Mouse (Mus musculus): ENCODE measurements around the gene Cdc42ep4. TPM values are rescaled to one million over a fixed set of nuclear protein-coding genes. Genes with fewer than 3 reads are reported as not detected.

Cdc42ep4 gene
- polyA plus RNA-seq, 1 experiment from 2014 or later = 18.4 TPM

GRCm38 (mm10) chr11:113726994-113727888 is 24.4 kb downstream of the Cdc42ep4 start:
- Histone ChIP-seq H3K4me1 (ENCODE audit: control insufficient read depth, insufficient read depth, low read length) (peaks cover 6% of the 10 kb centered on the region), H3K27me3 (ENCODE audit: control insufficient read depth, insufficient read depth, low read length) (no peaks in the 10 kb centered on the region), H3K9me3 (replicated peaks; ENCODE audit: control insufficient read depth, low read length) (no peaks in the 10 kb centered on the region), H3K27ac (ENCODE audit: low read depth, low read length) (no peak overlapping the region), H3K36me3 (ENCODE audit: control insufficient read depth, insufficient read depth, low read length) (peaks cover 19% of the 10 kb centered on the region), H3K4me2 (no peak overlapping the region), H3K9ac (ENCODE audit: low read depth, low read length) (no peak overlapping the region), H3K4me3 (ENCODE audit: low read depth, low read length) (no peak overlapping the region)
- ATAC-seq (replicated peaks; ENCODE audit: insufficient number of reproducible peaks, low FRiP score, low TSS enrichment) = no peak
- WGBS (ENCODE audit: insufficient replicate concordance) = 88% methylated on average over 14 of the region's 14 CpGs

- H3K9me3 ChIP-seq (replicated peaks; ENCODE audit: control insufficient read depth, low read length) = no peaks in the 10 kb centered on the region
- no peaks in the 10 kb centered on the region for H3K27me3 ChIP-seq (ENCODE audit: control insufficient read depth, insufficient read depth, low read length)
- no peak overlapping the region for H3K4me2 ChIP-seq
- H3K9ac ChIP-seq (ENCODE audit: low read depth, low read length) = no peak overlapping the region
- H3K36me3 ChIP-seq (ENCODE audit: control insufficient read depth, insufficient read depth, low read length) = peaks cover 19% of the 10 kb centered on the region
- no peak overlapping the region for H3K4me3 ChIP-seq (ENCODE audit: low read depth, low read length)
- H3K27ac ChIP-seq (ENCODE audit: low read depth, low read length) = no peak overlapping the region
- 77% methylated on average over 4 of the region's 4 CpGs for WGBS (ENCODE audit: insufficient replicate concordance)
- peaks cover 3% of the 10 kb centered on the region; the same call in 1 of the 2 replicates for H3K4me1 ChIP-seq (ENCODE audit: control insufficient read depth, insufficient read depth, low read length)
- ATAC-seq (replicated peaks; ENCODE audit: insufficient number of reproducible peaks, low FRiP score, low TSS enrichment) = no peak
Measured at GRCm38 (mm10) chr11:113725235-113726048, 26.2 kb downstream of the Cdc42ep4 start.

GRCm38 (mm10) chr11:113722405-113723090 is 29.1 kb downstream of the Cdc42ep4 start:
- H3K4me1 ChIP-seq (ENCODE audit: control insufficient read depth, insufficient read depth, low read length) = no peaks in the 10 kb centered on the region
- WGBS (ENCODE audit: insufficient replicate concordance) = 56% methylated on average over 14 of the region's 14 CpGs
- H3K27me3 ChIP-seq (ENCODE audit: control insufficient read depth, insufficient read depth, low read length) = no peaks in the 10 kb centered on the region
- H3K36me3 ChIP-seq (ENCODE audit: control insufficient read depth, insufficient read depth, low read length) = peaks cover 10% of the 10 kb centered on the region
- H3K4me2 ChIP-seq = no peak overlapping the region
- no peak for ATAC-seq (replicated peaks; ENCODE audit: insufficient number of reproducible peaks, low FRiP score, low TSS enrichment)
- H3K9ac ChIP-seq (ENCODE audit: low read depth, low read length) = no peak overlapping the region
- no peak overlapping the region for H3K27ac ChIP-seq (ENCODE audit: low read depth, low read length)
- H3K9me3 ChIP-seq (replicated peaks; ENCODE audit: control insufficient read depth, low read length) = no peaks in the 10 kb centered on the region
- no peak overlapping the region for H3K4me3 ChIP-seq (ENCODE audit: low read depth, low read length)

GRCm38 (mm10) chr11:113717767-113718424 is 33.8 kb downstream of the Cdc42ep4 start:
- 62% methylated on average over 16 of the region's 16 CpGs for WGBS (ENCODE audit: insufficient replicate concordance)
- H3K9ac ChIP-seq (ENCODE audit: low read depth, low read length) = no peak overlapping the region
- H3K9me3 ChIP-seq (replicated peaks; ENCODE audit: control insufficient read depth, low read length) = no peaks in the 10 kb centered on the region
- H3K4me2 ChIP-seq = no peak overlapping the region
- no peak for ATAC-seq (replicated peaks; ENCODE audit: insufficient number of reproducible peaks, low FRiP score, low TSS enrichment)
- no peaks in the 10 kb centered on the region for H3K36me3 ChIP-seq (ENCODE audit: control insufficient read depth, insufficient read depth, low read length)
- no peaks in the 10 kb centered on the region for H3K4me1 ChIP-seq (ENCODE audit: control insufficient read depth, insufficient read depth, low read length)
- no peaks in the 10 kb centered on the region for H3K27me3 ChIP-seq (ENCODE audit: control insufficient read depth, insufficient read depth, low read length)
- no peak overlapping the region for H3K4me3 ChIP-seq (ENCODE audit: low read depth, low read length)
- H3K27ac ChIP-seq (ENCODE audit: low read depth, low read length) = no peak overlapping the region

- Histone ChIP-seq H3K9ac (ENCODE audit: low read depth, low read length) (no peak overlapping the region), H3K4me1 (ENCODE audit: control insufficient read depth, insufficient read depth, low read length) (no peaks in the 10 kb centered on the region), H3K4me2 (no peak overlapping the region), H3K9me3 (replicated peaks; ENCODE audit: control insufficient read depth, low read length) (no peaks in the 10 kb centered on the region), H3K27ac (ENCODE audit: low read depth, low read length) (no peak overlapping the region), H3K27me3 (ENCODE audit: control insufficient read depth, insufficient read depth, low read length) (no peaks in the 10 kb centered on the region), H3K4me3 (ENCODE audit: low read depth, low read length) (no peak overlapping the region), H3K36me3 (ENCODE audit: control insufficient read depth, insufficient read depth, low read length) (no peaks in the 10 kb centered on the region)
- WGBS (ENCODE audit: insufficient replicate concordance) = 87% methylated on average over 2 of the region's 2 CpGs
- ATAC-seq (replicated peaks; ENCODE audit: insufficient number of reproducible peaks, low FRiP score, low TSS enrichment) = no peak
Measured at GRCm38 (mm10) chr11:113716132-113716531, 35.5 kb downstream of the Cdc42ep4 start.

- 56% methylated on average over 7 of the region's 7 CpGs for WGBS (ENCODE audit: insufficient replicate concordance)
- Histone ChIP-seq H3K27ac (ENCODE audit: low read depth, low read length) (no peak overlapping the region), H3K9ac (ENCODE audit: low read depth, low read length) (no peak overlapping the region), H3K9me3 (replicated peaks; ENCODE audit: control insufficient read depth, low read length) (no peaks in the 10 kb centered on the region), H3K27me3 (ENCODE audit: control insufficient read depth, insufficient read depth, low read length) (no peaks in the 10 kb centered on the region), H3K4me1 (ENCODE audit: control insufficient read depth, insufficient read depth, low read length) (peaks cover 6% of the 10 kb centered on the region), H3K4me3 (ENCODE audit: low read depth, low read length) (no peak overlapping the region), H3K4me2 (no peak overlapping the region), H3K36me3 (ENCODE audit: control insufficient read depth, insufficient read depth, low read length) (no peaks in the 10 kb centered on the region)
- ATAC-seq (replicated peaks; ENCODE audit: insufficient number of reproducible peaks, low FRiP score, low TSS enrichment) = no peak
Measured at GRCm38 (mm10) chr11:113715078-113715674, 36.5 kb downstream of the Cdc42ep4 start.

- Histone ChIP-seq H3K9me3 (replicated peaks; ENCODE audit: control insufficient read depth, low read length) (no peaks in the 10 kb centered on the region), H3K27me3 (ENCODE audit: control insufficient read depth, insufficient read depth, low read length) (peaks cover 11% of the 10 kb centered on the region), H3K27ac (ENCODE audit: low read depth, low read length) (peak overlapping the region; percentile 41; the same call in 1 of the 2 replicates), H3K9ac (ENCODE audit: low read depth, low read length) (no peak overlapping the region), H3K4me2 (no peak overlapping the region), H3K4me3 (ENCODE audit: low read depth, low read length) (no peak overlapping the region), H3K4me1 (ENCODE audit: control insufficient read depth, insufficient read depth, low read length) (peaks cover 18% of the 10 kb centered on the region), H3K36me3 (ENCODE audit: control insufficient read depth, insufficient read depth, low read length) (peaks cover 4% of the 10 kb centered on the region; the same call in 1 of the 2 replicates)
- ATAC-seq (replicated peaks; ENCODE audit: insufficient number of reproducible peaks, low FRiP score, low TSS enrichment) = no peak
- WGBS (ENCODE audit: insufficient replicate concordance) = 73% methylated on average over 1 of the region's 1 CpGs
Measured at GRCm38 (mm10) chr11:113711061-113711460, 40.6 kb downstream of the Cdc42ep4 start.
